Mouse (Mus musculus) heart, embryonic 12.5 days (tissue): ENCODE data around the gene Bud13. TPM values are rescaled to one million over a fixed set of nuclear protein-coding genes. Genes with fewer than 3 reads are reported as not detected.
A peak's percentile ranks its signal among the peaks of the same experiment; 100 is the strongest.

Experiments used
- ATAC-seq: fragments of 200-750 bp; cut with Nextera tagmentation; 2 replicates; pipeline ENCODE4 v1.8.0; 2017; ENCODE audit warnings: moderate TSS enrichment, moderate library complexity; ENCODE audit not compliant: insufficient number of reproducible peaks, low FRiP score
- H3K27ac ChIP-seq: fragments of 300-500 bp; sonication (generic); 2 replicates; pipeline ENCODE4 v1.5.1; 2016; ENCODE audit warnings: mild to moderate bottlenecking, moderate library complexity; ENCODE audit not compliant: poor library complexity, severe bottlenecking
- H3K27me3 ChIP-seq: fragments of 300-500 bp; sonication (generic); replicated peaks from 2 replicates; pipeline ENCODE4 v1.6.1; 2016; ENCODE audit warnings: mild to moderate bottlenecking, moderate library complexity
- H3K36me3 ChIP-seq: fragments of 300-500 bp; sonication (generic); 2 replicates; pipeline ENCODE4 v1.6.1; 2016; ENCODE audit warnings: mild to moderate bottlenecking, moderate library complexity
- H3K4me1 ChIP-seq: fragments of 300-500 bp; sonication (generic); replicated peaks from 2 replicates; pipeline ENCODE4 v1.6.1; 2016; ENCODE audit warnings: mild to moderate bottlenecking
- H3K4me2 ChIP-seq: fragments of 300-500 bp; sonication (generic); 2 replicates; pipeline ENCODE4 v1.6.1; 2016; ENCODE audit warnings: mild to moderate bottlenecking, moderate library complexity
- H3K4me3 ChIP-seq: fragments of 300-500 bp; sonication (generic); 2 replicates; pipeline ENCODE4 v1.5.1; 2016; ENCODE audit warnings: mild to moderate bottlenecking
- H3K9ac ChIP-seq: fragments of 300-500 bp; sonication (generic); 2 replicates; pipeline ENCODE4 v1.6.1; 2016; ENCODE audit warnings: mild to moderate bottlenecking, moderate library complexity
- H3K9me3 ChIP-seq: fragments of 300-500 bp; sonication (generic); replicated peaks from 2 replicates; pipeline ENCODE4 v1.6.1; 2016; ENCODE audit warnings: mild to moderate bottlenecking, moderate library complexity
- WGBS: fragments of 180-500 bp; shearing (Covaris S2); methylation state at CpG from one replicate; pipeline ENCODE4 v1.1.7; 2016; 5-methylcytosine and 5-hydroxymethylcytosine counted together
- polyA plus RNA-seq: library from polyadenylated mRNA; unstranded; fragments of >200 nt; fragmentation: Nextera tagmentation; extraction: Ambion mirVana; gene quantifications from 2 replicates; pipeline ENCODE4 v1.2.1, GENCODE M21; 2016

Bud13 gene
- polyA plus RNA-seq, 1 experiment from 2014 or later, result 16.2 TPM

DNA sequence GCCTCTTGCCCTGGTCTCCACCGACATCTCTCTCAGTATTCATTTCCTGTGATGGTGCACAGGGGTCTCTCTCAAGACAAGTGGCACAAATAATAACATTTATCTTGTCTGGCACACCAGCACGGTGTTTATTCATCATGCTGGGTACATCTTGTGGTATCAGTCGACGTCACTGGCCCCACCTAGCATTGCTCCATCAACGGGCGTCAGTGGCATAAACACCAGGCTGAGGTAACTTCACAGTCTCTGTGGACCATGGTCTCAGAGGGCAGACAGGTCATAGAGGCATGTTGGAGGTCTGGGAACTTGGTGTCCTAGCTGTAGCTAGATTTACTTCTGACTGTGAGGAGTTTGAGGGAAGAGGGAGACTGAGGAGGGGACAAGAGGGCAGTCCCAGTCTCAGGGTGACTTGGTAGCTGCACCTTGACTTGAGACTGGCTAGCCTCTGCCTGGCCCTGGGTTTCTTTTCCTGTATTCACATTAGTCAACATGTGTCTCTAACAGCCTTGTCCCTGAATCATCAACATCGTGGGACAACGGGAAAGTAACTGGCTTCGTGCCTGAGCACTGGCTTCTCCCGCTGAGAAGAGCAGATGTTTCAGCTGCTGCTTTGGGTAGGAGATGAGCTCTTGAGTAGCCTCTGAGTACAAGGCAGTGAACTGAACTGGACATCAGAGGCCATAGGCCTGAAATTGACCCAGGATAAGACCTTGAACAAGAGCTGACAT is 26.0 kb upstream of the Bud13 start:
- Histone ChIP-seq H3K4me3 (no peak overlapping the region), H3K27me3 (no peaks in the 10 kb centered on the region), H3K4me2 (no peak overlapping the region), H3K9me3 (no peaks in the 10 kb centered on the region), H3K4me1 (0 out of 2 replicates have a peak, but pooled peaks cover 4% of the 10 kb centered on the region), H3K36me3 (no peaks in the 10 kb centered on the region), H3K9ac (no peak overlapping the region), H3K27ac (no peak overlapping the region)
- WGBS, result 83% methylated on average over 10 of the region's 10 CpGs
- no peak for ATAC-seq

DNA sequence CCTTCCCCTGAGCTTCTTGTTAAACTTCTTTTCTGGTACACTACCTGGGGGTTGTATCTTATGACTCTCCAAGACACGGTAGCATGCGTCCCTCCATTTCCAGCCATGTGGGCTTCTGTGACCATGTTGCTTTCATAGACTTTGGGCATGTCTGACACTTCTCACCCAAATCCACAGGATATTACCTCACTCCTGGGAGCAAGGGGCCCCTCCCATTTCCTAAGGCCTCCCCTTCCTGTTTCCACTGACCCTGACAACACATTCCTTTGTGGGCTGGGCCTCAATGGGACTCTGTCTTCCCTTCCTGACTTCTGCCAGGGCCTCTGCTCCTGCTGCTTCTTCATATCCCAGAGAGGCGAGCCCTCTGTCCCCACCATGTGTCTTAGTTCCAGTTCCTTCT is 25.3 kb upstream of the Bud13 start:
- Histone ChIP-seq H3K27ac (peak overlapping the region; percentile 58; the same call in 1 of the 2 replicates), H3K27me3 (no peaks in the 10 kb centered on the region), H3K9ac (no peak overlapping the region), H3K4me1 (0 out of 2 replicates have a peak, but pooled peaks cover 4% of the 10 kb centered on the region), H3K4me2 (no peak overlapping the region), H3K9me3 (no peaks in the 10 kb centered on the region), H3K4me3 (no peak overlapping the region), H3K36me3 (no peaks in the 10 kb centered on the region)
- ATAC-seq, result peak; percentile 80
- WGBS, result 68% methylated on average over 3 of the region's 3 CpGs

DNA sequence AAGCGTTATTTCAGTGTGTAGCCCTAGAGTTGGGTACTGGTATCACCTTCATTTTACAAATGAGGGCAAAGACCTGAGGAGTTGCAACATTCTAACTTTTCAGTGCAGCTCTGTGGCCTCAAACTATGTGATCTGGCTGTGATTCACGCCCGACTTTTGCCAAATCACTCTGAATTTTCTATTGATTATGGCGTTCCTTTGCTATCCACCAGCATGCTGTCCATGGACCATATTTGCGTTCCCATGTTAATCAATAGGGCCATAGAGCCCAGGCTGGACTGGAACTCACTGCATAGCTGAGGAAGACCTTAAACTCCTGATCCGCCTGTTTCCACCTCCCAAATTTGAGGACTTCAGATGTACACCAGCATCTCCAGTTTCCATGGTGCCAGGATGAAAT is 23.7 kb upstream of the Bud13 start:
- Histone ChIP-seq H3K27me3 (no peaks in the 10 kb centered on the region), H3K4me1 (0 out of 2 replicates have a peak, but pooled peaks cover 4% of the 10 kb centered on the region), H3K4me2 (no peak overlapping the region), H3K4me3 (no peak overlapping the region), H3K27ac (no peak overlapping the region), H3K36me3 (no peaks in the 10 kb centered on the region), H3K9ac (no peak overlapping the region), H3K9me3 (no peaks in the 10 kb centered on the region)
- no peak for ATAC-seq
- WGBS, result 78% methylated on average over 6 of the region's 6 CpGs

DNA sequence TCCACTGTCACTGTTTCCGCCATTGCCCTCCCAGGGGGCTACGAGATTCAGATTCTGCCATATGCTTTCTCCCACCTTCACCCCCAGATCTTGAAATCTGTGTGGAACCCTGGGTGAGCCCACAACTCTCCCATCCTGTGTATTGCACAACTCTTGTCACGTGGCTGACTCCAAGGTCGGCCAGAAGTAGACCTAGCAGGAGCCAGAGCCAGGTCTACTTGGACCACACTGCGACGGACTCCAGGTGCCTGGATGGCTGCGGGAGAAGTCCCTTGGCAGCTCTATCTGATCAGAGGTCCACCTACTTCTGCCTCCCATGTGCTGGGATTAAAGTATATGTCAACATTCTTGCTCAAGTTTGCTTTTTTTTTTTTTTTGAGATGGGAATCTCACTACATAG is 21.7 kb upstream of the Bud13 start:
- Histone ChIP-seq H3K4me2 (no peak overlapping the region), H3K27ac (no peak overlapping the region), H3K4me3 (no peak overlapping the region), H3K36me3 (no peaks in the 10 kb centered on the region), H3K27me3 (no peaks in the 10 kb centered on the region), H3K9ac (no peak overlapping the region), H3K9me3 (no peaks in the 10 kb centered on the region), H3K4me1 (0 out of 2 replicates have a peak, but pooled peaks cover 4% of the 10 kb centered on the region)
- 85% methylated on average over 7 of the region's 7 CpGs for WGBS
- no peak for ATAC-seq

DNA sequence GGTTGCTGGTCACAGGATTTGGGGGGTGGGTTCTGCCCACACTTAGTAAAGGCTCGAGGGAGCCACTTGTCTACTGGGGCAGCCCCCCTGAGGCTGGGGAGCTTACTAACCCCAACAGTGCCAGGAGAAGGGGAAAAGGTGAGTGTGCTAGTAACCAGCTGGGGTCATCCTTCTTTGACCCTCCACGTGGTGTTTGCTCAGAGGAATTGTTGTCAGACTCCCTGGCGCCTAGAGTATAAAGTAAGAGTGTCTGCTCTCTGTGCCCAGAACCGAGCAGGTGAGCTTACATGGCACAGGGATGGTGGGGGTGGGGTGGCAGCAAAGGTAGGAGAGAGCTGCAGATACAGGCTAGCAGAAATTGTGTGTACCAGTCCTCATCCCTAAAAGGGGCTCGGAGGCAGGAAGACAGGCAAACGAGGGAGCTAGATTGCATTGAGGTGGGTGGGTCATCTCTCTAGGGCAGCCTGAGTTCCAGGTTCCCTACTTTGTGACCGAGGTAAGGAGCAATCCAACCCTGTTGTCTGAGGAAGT is 14.4 kb upstream of the Bud13 start, which contains the start of gene Apoa5:
Gene Apoa5, plus strand, starts transcription at position 291 of the 531 bp plus-strand sequence.
- Histone ChIP-seq H3K4me2 (no peak within 1 kb of the TSS), H3K9me3 (no peaks in the 10 kb centered on the region), H3K27me3 (peaks cover 34% of the 10 kb centered on the region), H3K9ac (no peak within 1 kb of the TSS), H3K27ac (no peak within 1 kb of the TSS), H3K4me3 (no peak within 1 kb of the TSS), H3K36me3 (no peaks in the 10 kb centered on the region), H3K4me1 (peaks cover 3% of the 10 kb centered on the region; the same call in 1 of the 2 replicates)
- no peak for ATAC-seq
- 45% methylated on average over 7 of the region's 7 CpGs for WGBS

GRCm38 (mm10) chr9:46269125-46269524 is 13.7 kb upstream of the Bud13 start:
- Histone ChIP-seq H3K27ac (no peak overlapping the region), H3K27me3 (peaks cover 34% of the 10 kb centered on the region), H3K4me1 (peaks cover 10% of the 10 kb centered on the region), H3K9me3 (no peaks in the 10 kb centered on the region), H3K4me3 (no peak overlapping the region), H3K36me3 (no peaks in the 10 kb centered on the region), H3K9ac (no peak overlapping the region), H3K4me2 (no peak overlapping the region)
- no peak for ATAC-seq
- 77% methylated on average over 5 of the region's 5 CpGs for WGBS

GRCm38 (mm10) chr9:46270782-46271181 is 12.0 kb upstream of the Bud13 start:
- no peak overlapping the region for H3K27ac ChIP-seq
- H3K4me2 ChIP-seq, result no peak overlapping the region
- H3K27me3 ChIP-seq, result peaks cover 34% of the 10 kb centered on the region
- H3K9me3 ChIP-seq, result no peaks in the 10 kb centered on the region
- no peak for ATAC-seq
- H3K36me3 ChIP-seq, result peaks cover 16% of the 10 kb centered on the region
- H3K4me3 ChIP-seq, result no peak overlapping the region
- 87% methylated on average over 4 of the region's 4 CpGs for WGBS
- H3K9ac ChIP-seq, result no peak overlapping the region
- peaks cover 15% of the 10 kb centered on the region for H3K4me1 ChIP-seq

- Histone ChIP-seq H3K9me3 (no peaks in the 10 kb centered on the region), H3K4me3 (no peak overlapping the region), H3K27me3 (peaks cover 34% of the 10 kb centered on the region), H3K27ac (peak overlapping the region; percentile 62; the same call in 1 of the 2 replicates), H3K4me1 (peaks cover 15% of the 10 kb centered on the region), H3K4me2 (peak overlapping the region; percentile 94), H3K36me3 (peaks cover 29% of the 10 kb centered on the region), H3K9ac (no peak overlapping the region)
- 63% methylated on average over 9 of the region's 9 CpGs for WGBS
- peak; percentile 58 for ATAC-seq
Observed at GRCm38 (mm10) chr9:46272070-46272469, 10.7 kb upstream of the Bud13 start.

DNA sequence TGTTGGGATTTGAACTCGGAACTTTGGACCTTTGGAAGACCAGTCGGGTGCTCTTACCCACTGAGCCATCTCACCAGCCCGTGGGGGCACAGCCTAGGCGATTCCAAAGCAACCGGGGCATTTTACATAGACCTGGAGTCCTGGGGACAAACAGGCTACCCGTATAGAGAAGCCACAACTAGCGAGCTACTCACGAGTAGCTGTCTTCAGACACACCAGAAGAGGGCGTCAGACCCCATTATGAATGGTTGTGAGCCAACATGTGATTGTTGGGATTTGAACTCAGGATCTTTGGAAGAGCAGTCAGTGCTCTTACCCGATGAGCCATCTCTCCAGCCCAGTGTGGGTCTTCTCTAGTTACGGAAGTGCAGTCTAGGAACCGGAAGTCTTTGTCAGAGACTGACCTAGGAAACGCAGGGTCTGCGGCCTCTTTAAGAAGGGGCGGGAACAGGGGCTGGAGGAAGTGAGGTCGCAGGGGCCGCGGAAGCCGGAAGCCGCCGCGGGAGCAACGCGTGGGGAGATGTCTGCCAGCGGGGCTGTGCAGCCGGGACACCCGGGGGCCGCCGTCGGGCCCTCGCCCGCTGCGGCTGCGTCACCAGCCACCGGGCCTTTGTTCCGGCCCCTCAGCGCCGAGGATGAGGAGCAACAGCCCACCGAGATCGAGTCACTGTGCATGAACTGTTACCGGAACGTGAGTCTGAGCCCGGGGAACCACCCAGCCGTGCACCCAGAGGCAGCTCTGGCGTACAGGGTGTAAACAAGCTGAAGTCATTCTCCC is 9.9 kb upstream of the Bud13 start, which contains the start of gene Zpr1:
Gene Zpr1, plus strand, starts transcription at position 388 of the 778 bp plus-strand sequence.
- Histone ChIP-seq H3K4me3 (peak within 1 kb of the TSS; percentile 93), H3K27ac (peak within 1 kb of the TSS; percentile 62), H3K9ac (peak within 1 kb of the TSS; percentile 81), H3K9me3 (no peaks in the 10 kb centered on the region), H3K36me3 (peaks cover 37% of the 10 kb centered on the region), H3K27me3 (peaks cover 34% of the 10 kb centered on the region), H3K4me1 (peaks cover 15% of the 10 kb centered on the region), H3K4me2 (peak within 1 kb of the TSS; percentile 94)
- ATAC-seq, result peak; percentile 89
- WGBS, result 5% methylated on average over 45 of the region's 45 CpGs

DNA sequence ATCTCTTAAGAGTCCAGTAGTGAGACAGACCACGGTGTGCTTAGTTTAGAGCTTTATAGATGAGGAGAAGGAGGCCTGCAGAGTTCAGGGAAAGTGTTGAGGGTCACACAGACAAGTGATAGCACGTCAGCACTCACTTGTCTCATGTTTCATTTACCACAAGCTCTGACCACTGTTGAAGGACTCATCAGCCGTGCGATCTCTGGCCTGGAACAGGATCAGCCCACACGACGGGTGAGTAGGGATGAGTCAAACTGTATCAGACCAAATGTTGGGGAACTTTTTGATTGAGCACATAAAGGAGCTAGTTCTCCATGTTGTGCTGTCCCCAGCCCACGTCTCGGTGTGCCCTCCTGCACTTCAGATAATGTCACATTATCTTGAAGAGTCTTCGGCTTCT is 8.3 kb upstream of the Bud13 start:
- Histone ChIP-seq H3K27me3 (peaks cover 20% of the 10 kb centered on the region), H3K9me3 (no peaks in the 10 kb centered on the region), H3K4me2 (peak overlapping the region; percentile 94), H3K4me1 (peaks cover 15% of the 10 kb centered on the region), H3K36me3 (peaks cover 48% of the 10 kb centered on the region), H3K4me3 (no peak overlapping the region), H3K9ac (no peak overlapping the region), H3K27ac (no peak overlapping the region)
- no peak for ATAC-seq
- 67% methylated on average over 9 of the region's 9 CpGs for WGBS

DNA sequence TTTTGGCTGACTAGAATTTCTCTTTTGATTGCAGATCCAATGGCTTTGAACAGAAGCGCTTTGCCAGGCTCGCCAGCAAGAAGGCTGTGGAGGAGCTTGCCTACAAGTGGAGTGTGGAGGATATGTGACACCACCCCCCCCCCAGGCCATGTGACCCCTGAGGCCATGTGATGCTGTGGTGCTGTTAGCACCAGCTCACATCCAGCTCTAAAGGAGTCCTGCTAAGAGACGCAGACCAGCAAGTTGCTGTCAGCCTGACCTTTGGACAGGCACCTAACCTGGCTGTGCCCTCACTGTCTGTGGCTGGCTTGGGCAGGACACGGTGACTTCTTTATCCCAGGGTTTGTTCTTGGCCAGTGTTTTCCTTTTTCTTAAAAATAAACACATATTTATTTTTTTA is 15.6 kb downstream of the Bud13 start:
- peaks cover 54% of the 10 kb centered on the region for H3K36me3 ChIP-seq

More for the DNA sequence above, 15.6 kb downstream of the Bud13 start:
- H3K27me3 ChIP-seq, result no peaks in the 10 kb centered on the region
- no peak overlapping the region for H3K4me2 ChIP-seq
- H3K4me3 ChIP-seq, result no peak overlapping the region
- H3K9me3 ChIP-seq, result no peaks in the 10 kb centered on the region
- ATAC-seq, result no peak
- no peaks in the 10 kb centered on the region for H3K4me1 ChIP-seq
- no peak overlapping the region for H3K9ac ChIP-seq
- no peak overlapping the region for H3K27ac ChIP-seq
- WGBS, result 75% methylated on average over 4 of the region's 4 CpGs
